Mouse (Mus musculus) layer of hippocampus, adult 9-10 months (tissue): ENCODE data around the gene Gm13285.
"Not testable (repeated sequence)": the region's sequence is repeated elsewhere in the genome, so short reads cannot be mapped to it uniquely, and the experiment has no call there.

Source experiments
- DNase-seq: peaks from one replicate; pipeline ENCODE4 v3.0.0; 2022; ENCODE audit warnings: low spot score

Gm13285 gene

DNA sequence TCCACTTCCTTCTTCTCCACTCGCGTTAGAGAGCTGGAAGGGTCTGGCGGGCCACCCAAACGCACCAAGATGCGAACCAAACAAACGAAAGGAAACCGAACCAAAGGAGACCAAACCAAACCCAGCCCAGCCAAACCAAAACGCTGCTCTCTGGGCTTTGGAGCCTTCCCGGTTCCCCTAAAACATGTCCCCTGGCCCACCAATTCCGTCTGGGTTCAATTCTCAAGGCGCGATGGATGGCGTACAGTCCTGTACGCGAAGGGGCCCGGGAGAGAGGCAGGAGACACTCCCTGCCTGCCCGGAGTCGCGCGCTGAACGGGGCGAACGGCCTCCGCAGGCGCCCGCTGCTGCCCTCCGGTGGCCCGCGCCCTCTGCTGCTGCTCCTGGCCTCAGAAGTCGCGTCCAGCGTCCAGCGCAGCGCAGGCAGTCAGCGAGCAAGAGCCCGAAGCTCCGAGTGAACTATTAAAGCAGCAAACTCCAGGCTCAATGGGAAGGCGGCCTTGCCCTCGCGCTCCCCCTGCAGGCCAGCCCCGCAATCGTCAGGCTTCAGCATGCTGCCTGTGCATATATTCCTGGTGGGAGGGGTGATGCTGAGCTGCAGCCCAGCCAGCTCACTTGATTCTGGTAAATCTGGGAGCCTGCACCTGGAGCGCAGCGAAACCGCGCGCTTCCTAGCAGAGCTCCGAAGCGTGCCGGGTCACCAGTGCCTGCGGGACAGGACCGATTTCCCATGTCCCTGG, 5.4 kb upstream of the Gm13285 start, which contains the start of gene Gm13275:
Gene Gm13275, plus strand, starts transcription at position 552 of the 740 bp plus-strand sequence.
- peak; percentile 42 for DNase-seq

DNA sequence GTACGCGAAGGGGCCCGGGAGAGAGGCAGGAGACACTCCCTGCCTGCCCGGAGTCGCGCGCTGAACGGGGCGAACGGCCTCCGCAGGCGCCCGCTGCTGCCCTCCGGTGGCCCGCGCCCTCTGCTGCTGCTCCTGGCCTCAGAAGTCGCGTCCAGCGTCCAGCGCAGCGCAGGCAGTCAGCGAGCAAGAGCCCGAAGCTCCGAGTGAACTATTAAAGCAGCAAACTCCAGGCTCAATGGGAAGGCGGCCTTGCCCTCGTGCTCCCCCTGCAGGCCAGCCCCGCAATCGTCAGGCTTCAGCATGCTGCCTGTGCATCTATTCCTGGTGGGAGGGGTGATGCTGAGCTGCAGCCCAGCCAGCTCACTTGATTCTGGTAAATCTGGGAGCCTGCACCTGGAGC, 2.4 kb upstream of the Gm13285 start, which contains the start of gene Gm13279:
Gene Gm13279, plus strand, starts transcription at position 301 of the 400 bp plus-strand sequence.
- DNase-seq, result not testable (repeated sequence)

DNA sequence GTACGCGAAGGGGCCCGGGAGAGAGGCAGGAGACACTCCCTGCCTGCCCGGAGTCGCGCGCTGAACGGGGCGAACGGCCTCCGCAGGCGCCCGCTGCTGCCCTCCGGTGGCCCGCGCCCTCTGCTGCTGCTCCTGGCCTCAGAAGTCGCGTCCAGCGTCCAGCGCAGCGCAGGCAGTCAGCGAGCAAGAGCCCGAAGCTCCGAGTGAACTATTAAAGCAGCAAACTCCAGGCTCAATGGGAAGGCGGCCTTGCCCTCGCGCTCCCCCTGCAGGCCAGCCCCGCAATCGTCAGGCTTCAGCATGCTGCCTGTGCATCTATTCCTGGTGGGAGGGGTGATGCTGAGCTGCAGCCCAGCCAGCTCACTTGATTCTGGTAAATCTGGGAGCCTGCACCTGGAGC, 3.5 kb downstream of the Gm13285 start, which contains the start of gene Gm13287:
Gene Gm13287, plus strand, starts transcription at position 301 of the 400 bp plus-strand sequence.
- not testable (repeated sequence) for DNase-seq

DNA sequence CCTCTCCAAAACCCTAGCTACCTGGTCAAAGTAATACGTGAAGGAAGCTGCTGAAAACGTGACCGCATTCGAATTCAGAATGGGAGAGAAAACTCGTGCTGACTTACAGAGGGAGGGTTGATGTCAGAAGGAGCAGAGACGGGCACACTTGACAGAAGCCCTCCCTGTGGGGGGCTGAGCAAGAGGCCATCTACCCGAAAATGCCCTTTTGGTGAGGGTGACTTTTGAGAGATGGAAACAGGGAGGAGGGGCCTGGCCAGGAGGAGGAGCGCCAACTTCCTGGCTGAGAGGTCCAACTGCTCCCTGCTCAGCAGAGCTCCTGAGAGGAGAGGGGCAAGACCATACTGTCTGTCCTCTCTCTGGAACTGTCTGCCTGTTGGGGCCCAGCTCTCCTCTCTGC, 5.8 kb downstream of the Gm13285 start, which contains the start of gene Gm13288:
Gene Gm13288, plus strand, starts transcription at position 301 of the 400 bp plus-strand sequence.
- DNase-seq, result not testable (repeated sequence)

DNA sequence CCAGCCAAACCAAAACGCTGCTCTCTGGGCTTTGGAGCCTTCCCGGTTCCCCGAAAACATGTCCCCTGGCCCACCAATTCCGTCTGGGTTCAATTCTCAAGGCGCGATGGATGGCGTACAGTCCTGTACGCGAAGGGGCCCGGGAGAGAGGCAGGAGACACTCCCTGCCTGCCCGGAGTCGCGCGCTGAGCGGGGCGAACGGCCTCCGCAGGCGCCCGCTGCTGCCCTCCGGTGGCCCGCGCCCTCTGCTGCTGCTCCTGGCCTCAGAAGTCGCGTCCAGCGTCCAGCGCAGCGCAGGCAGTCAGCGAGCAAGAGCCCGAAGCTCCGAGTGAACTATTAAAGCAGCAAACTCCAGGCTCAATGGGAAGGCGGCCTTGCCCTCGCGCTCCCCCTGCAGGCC, 6.3 kb downstream of the Gm13285 start:
- not testable (repeated sequence) for DNase-seq

DNA sequence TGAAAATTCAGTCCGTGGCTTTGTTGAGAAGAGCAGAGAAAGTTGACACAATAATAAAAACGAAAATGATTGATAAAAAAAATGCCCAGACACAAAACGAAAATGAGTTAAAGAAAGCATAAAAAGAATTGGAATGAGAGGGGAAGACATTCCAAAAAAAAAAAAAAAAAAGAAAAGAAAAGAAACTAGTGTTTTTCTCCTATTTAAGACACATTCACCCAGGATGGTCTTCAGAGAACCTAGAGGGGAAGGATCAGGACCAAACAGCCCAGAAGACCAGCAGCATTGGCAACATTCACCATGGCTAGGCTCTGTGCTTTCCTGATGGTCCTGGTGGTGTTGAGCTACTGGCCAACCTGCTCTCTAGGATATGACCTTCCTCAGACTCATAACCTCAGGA, 16.5 kb downstream of the Gm13285 start, which contains the start of gene Ifna7:
Gene Ifna7, plus strand, starts transcription at position 301 of the 400 bp plus-strand sequence.
- no peak for DNase-seq

DNA sequence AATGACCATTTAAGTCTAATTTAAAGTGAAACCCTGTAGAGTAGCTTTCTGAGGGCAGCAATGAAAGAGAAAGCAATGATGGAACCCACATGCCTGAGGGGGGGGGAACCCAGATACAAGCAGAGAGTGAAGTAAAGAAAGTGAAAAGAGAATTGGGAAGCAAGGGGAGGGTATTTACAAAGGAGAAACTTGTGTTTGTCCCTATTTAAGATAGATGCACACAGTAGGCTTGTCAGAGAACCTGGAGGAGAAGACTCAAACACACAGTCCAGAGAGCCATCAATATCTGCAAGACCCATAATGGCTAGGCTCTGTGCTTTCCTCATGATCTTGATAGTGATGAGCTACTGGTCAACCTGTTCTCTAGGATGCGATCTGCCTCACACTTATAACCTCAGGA, 20.2 kb downstream of the Gm13285 start, which contains the start of gene Ifna11:
Gene Ifna11, plus strand, starts transcription at position 301 of the 400 bp plus-strand sequence.
- no peak for DNase-seq

DNA sequence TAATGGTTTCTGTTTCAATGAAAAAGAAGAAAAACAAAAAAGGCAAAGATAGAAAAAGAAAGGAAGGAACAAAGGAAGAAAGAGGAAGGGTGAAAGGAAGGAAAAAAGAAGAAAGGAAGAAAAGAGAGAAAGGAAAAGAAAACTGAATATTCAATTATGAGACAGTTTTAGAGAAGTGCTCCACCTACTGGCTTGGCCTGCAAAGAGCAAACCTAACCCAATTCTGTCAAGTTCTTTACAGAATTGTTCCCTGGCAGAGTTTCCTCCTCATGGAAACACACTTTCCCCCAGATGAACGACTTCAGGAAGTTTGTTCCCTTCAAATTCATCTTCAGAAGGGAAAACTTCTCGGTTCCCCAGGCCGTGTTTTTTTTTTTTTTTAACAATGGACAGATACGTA, 23.5 kb downstream of the Gm13285 start:
- no peak for DNase-seq

DNA sequence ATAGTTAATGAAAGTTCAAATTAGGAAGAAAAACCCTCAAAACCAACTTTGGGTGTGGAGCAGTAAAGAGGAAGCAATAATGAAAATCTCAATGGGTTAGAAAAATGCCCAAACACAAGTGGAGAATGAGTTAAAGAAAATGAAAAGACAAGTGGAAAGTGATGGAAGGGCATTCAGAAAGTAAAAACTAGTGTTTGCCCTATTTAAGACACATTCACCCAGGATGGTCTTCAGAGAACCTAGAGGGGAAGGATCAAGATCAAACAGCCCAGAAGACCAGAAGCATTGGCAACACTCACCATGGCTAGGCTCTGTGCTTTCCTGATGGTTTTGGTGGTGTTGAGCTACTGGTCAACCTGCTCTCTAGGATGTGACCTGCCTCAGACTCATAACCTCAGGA, 27.7 kb downstream of the Gm13285 start, which contains the start of gene Ifna6:
Gene Ifna6, plus strand, starts transcription at position 301 of the 400 bp plus-strand sequence.
- not testable (repeated sequence) for DNase-seq

DNA sequence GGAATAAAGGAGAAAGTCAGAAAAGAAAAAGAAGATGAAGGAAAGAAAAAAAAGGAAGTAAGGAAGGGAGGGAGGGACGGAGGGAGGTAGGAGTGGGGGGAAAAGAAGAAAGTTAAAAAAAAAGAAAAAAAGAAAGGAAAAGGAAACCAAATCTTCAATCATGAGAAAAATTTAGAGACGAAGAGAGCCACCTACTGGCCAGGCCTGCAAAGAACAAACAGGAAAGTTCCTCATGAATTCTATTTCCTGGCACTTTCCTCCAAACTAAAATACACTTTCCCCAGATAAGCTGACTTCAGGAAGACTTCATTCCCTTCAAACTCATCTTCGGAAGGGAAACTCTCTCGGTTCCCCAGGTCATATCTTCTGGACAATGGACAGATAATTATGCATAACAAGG, 31.1 kb downstream of the Gm13285 start:
- no peak for DNase-seq

DNA sequence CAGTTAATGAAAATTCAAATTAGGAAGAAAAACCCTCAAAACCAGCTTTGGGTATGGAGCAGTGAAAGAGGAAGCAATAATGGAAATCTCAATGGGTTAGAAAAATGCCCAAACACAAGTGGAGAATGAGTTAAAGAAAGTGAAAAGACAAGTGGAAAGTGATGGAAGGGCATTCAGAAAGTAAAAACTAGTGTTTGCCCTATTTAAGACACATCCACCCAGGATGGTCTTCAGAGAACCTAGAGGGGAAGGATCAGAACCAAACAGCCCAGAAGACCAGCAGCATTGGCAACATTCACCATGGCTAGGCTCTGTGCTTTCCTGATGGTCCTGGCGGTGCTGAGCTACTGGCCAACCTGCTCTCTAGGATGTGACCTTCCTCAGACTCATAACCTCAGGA, 35.8 kb downstream of the Gm13285 start, which contains the start of gene Ifna5:
Gene Ifna5, plus strand, starts transcription at position 301 of the 400 bp plus-strand sequence.
- DNase-seq, result not testable (repeated sequence)

DNA sequence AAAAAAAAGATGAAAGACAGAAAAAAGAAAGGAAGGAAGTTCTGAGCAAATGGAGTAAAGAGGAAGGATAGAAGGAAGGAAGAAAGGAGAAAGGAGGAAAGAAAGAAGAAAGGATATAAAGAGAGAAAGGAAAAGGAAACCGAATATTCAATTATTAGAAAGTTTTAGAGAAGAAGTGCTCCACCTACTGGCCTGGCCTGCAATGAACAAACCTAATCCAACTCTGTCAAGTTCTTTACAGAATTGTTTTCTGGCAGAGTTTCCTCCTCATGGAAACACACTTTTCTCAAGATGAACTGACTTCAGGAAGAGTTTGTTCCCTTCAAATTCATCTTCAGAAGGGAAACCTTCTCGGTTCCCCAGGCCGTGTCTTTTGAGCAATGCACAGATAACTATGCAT, 39.4 kb downstream of the Gm13285 start:
- DNase-seq, result no peak

DNA sequence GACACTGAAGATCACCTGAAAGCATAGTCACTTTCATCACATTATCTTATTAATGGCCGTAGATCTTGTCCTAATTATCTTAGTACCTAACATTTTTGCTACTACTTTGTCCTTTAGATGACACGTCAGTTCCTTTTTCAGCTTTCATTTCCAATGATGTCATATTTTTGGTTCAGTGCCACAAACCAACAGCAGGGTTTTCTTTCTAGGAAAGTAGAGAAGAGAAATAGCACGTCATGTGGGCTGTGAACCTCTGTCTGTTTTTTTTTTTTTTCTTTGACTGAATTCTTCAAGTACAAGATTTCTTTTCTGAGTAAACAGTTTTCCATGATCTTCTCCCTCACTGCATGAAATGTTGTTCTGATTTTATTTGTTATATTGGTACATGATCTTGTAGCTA, 40.6 kb downstream of the Gm13285 start:
- no peak for DNase-seq

DNA sequence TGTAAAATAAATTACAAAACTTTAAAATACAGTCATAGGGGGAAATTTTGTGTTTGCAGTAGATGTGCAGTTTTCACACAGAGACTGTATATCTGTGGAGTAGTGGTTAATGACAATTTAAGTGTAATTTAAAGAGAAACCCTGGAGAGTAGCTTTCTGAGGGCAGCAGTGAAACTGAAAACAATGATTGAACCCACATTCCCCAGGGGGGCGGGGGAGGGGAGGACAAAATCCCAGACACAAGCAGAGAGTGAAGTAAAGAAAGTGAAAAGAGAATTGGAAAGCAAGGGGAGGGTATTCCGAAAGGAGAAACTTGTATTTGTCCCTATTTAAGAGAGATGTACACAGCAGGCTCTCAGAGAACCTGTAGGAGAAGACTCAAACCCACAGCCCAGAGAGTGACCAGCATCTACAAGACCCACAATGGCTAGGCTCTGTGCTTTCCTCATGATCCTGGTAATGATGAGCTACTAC, 42.0 kb downstream of the Gm13285 start, which contains the start of gene Ifna4:
Gene Ifna4, plus strand, starts transcription at position 424 of the 474 bp plus-strand sequence.
- DNase-seq, result no peak

DNA sequence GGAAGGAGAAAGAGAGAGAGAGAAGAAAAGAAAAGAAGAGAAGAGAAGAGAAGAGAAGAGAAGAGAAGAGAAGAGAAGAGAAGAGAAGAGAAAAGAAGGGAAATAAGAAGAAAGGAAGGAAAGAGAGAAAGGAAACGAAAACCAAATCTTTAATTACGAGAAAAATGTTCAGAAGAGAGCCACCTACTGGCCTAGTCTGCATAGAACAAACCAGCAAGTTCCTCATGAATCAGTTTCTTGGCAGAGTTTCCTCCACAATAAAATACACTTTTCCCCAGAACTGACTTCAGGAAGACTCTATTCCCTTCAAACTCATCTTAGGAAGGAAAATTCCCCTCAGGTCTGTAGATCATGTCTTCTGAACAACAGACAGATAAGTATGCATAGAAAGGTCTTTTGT, 45.9 kb downstream of the Gm13285 start:
- no peak for DNase-seq

DNA sequence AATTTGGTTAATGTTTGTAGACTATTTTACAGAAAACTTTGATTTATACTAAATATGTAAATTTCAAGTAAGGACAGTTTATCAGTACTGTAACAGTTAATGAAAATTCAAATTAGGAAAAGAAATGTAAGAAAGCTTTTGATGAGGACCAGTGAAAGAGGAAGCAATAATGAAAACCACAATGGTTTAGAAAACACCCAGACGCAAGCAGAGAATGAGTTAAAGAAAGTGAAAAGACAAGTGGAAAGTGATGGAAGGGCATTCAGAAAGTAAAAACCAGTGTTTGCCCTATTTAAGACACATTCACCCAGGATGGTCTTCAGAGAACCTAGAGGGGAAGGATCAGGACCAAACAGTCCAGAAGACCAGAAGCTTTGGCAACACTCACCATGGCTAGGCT, 50.2 kb downstream of the Gm13285 start, which contains the start of gene Ifna1:
Gene Ifna1, plus strand, starts transcription at position 390 of the 400 bp plus-strand sequence.
- no peak for DNase-seq
